Mouse (Mus musculus) hematopoietic stem cell, adult 5-6 weeks (primary cell): ENCODE results near the gene Cemip. TPM values are rescaled to one million over a fixed set of nuclear protein-coding genes. Genes with fewer than 3 reads are reported as not detected.
A peak's percentile ranks its signal among the peaks of the same experiment; 100 is the strongest.

ENCODE experiments used
- ATAC-seq, 2 experiments: fragments of 125-278 bp in 1 of 2; replicated peaks in 1 of 2; 2 replicates each; pipeline ENCODE4 v1.8.0; 2016 to 2017; ENCODE audit warnings: inconsistent platforms in 2 of 2, mild to moderate bottlenecking in 2 of 2, moderate number of reproducible peaks in 2 of 2, low read depth in 1 of 2, moderate TSS enrichment in 1 of 2; ENCODE audit not compliant: low FRiP score in 2 of 2, poor library complexity in 2 of 2, severe bottlenecking in 2 of 2, insufficient read depth in 1 of 2, low TSS enrichment in 1 of 2
- total RNA-seq: library from RNA; stranded (forward); fragments of 172-1452, 232-1000 nt; gene quantifications from 2 replicates; pipeline ENCODE4 v1.2.3, GENCODE M21; 2017

Gene Cemip
- total RNA-seq, 1 experiment from 2014 or later, result not detected

DNA sequence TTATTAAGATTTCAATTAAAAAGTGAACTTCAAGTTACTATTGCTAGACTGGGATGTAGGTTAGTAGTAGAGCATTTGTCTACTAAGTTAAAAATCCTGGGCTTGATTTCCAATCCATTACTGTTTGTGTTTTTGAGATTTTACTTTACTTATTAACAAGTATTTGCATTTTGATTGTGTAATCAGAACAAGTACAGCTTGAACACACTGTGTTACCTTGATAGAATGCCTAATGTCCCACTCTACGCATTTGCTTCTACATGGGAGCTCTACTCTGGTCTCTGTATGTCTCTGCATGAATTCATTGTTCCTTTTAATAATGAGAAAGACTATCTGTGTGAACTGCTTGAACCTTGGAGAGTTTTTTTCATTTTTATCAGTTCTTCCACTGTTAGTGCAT is 20.6 kb upstream of the Cemip start:
- no peak for ATAC-seq

DNA sequence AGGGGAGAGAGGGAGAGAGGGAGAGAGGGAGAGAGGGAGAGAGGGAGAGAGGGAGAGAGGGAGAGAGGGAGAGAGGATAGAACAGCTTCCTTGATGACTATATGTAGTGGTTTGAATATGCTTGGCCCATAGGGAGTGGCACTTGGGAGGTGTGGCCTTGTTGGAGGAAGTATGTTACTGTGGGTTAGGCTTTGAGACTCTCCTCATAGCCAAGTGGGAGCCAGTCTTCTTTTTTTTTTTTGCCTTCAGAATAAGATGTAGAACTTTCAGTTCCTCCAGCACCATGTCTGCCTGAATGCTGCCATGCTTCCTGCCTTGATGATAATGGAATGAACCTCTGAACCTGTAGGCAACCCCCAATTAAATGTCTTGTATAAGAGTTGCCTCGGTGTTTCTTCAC is 16.3 kb upstream of the Cemip start:
- 0 out of 4 replicates have a peak, but pooled peaks of 1 of the 2 experiments have one; percentile 46 for ATAC-seq

DNA sequence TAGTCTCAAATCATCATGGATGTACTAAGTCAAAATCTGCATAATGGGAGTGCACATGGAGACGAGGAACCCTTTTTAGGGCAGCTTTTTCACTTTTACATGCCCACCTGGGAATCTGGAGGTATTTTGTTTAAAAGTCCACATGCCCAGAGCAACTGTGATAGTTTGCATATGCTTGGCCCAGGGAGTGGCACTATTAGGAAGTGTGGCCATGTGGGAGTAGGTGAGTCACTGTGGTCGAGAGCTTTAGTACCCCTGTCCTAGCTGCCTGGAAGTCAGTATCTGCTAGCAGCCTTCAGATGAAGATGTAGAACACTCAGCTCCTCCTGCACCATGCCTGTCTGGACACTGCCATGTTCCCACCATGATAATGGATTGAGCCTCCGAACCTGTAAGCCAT is 14.4 kb upstream of the Cemip start:
- ATAC-seq, result no peak

DNA sequence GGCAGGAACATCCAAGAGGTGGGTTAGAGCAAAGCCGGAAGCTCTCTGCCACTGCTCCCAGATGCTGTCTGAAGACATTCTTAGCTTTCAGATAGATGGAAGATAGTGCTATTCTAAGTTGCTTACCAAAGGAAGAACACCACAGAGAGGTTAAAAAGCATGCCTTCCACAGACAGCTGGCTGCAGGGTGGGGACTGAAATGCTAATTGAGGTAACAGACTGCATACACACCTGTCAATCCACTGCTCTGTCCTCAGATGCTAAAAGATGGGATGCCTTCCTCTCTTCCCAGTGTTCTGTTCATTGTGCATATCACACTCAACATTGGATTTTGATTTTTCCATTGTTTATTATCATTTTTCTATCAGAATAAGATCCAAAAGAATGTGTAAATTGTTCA is 11.8 kb upstream of the Cemip start:
- no peak for ATAC-seq

DNA sequence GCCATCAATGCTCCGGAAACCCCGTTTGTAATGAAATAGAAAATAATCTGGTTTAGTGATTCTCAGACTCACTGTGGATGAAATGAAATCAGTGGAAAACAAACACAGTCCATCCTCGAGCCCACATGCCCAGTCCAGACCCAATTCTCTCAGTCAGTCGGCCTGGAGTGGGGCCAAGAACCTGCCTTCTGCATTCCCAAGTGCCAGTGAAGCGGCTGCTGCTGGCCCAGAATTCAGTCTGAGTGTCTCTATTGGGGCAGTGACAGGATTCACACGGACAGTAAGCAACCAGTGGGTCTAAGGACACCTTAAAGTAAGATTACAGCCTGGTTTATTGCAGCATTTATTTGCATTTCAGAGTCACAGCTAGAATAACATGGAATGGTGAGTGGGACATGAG is 10.2 kb upstream of the Cemip start:
- no peak for ATAC-seq

DNA sequence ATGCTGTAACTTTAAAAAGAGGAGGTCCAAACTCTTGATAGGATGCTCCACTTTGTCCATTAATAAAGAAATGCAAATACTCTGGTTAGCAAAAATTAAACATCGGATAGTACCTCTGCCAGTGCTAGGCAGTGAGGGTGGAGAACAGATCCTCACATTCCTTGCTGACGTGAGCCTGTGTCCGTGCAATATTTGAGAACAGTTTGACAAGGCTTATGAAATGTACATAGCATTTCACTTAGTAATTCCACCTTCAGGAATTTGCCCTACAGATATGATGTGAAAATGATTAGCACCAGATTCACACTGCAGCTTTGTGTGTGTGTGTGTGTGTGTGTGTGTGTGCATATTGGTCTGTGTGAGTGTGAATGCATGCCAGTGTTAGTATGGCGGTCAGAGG is 4.5 kb upstream of the Cemip start:
- ATAC-seq, result no peak

DNA sequence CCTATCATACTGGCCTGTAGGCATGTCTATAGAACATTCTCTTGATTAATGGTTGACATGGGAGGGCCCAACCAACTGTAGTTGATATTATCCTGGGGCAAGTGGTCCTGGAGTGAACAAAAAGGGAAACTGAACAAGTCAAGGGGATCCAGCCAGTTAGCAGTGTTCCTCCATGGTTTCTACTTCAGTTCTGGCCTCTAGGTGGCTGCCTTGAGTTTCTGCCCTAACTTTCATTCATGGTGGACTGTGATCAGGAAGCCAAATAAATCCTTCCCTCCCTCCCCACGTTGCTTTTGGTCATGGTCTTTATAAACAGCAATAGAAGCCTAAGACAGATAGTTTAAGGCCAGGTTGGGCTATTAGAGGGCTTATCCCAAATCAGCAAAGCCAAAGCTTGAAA is 3.5 kb upstream of the Cemip start:
- 0 out of 4 replicates have a peak, but pooled peaks of 1 of the 2 experiments have one; percentile 39 for ATAC-seq

DNA sequence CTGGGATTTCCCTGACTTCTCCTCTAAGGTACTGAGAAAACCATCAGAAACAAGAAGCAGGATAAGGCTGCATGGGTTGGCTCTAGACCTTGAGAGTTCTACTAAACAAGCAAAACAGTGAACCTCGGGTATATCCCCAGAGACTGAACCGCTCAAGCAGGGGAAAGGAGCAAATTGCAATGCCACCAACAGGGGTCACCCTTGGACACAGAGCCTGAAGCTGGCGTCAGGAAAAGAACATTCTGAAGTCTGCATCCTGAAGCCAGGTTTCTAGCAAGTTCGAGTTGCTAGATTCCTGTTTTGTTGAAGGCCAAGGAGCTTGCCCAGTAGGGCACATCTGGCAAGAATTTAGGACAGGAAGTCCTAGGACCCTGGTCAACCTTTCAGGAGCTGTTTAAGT is 2.7 kb upstream of the Cemip start:
- ATAC-seq, result peak; percentile 42 to 67; a peak in 3 of 4 replicates

DNA sequence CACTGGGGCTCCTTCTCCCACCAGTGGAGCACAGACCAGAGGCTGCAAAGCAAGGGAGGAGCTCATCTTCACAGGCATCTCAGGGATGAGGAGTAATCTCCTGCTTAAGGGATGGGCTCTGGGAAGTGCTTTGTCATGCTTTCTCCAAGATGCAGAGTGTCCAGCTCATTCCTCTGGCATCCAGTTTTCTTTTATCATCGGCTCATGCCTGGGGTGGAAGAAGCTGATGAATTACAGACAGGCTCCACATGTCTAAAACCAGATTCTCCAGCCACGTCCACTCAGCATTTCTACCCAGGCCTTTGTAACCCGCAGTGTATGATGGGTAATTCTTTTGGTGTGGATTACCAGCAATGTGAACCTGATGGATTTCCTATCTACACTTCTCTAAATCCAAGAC is 1.9 kb upstream of the Cemip start:
- no peak for ATAC-seq

DNA sequence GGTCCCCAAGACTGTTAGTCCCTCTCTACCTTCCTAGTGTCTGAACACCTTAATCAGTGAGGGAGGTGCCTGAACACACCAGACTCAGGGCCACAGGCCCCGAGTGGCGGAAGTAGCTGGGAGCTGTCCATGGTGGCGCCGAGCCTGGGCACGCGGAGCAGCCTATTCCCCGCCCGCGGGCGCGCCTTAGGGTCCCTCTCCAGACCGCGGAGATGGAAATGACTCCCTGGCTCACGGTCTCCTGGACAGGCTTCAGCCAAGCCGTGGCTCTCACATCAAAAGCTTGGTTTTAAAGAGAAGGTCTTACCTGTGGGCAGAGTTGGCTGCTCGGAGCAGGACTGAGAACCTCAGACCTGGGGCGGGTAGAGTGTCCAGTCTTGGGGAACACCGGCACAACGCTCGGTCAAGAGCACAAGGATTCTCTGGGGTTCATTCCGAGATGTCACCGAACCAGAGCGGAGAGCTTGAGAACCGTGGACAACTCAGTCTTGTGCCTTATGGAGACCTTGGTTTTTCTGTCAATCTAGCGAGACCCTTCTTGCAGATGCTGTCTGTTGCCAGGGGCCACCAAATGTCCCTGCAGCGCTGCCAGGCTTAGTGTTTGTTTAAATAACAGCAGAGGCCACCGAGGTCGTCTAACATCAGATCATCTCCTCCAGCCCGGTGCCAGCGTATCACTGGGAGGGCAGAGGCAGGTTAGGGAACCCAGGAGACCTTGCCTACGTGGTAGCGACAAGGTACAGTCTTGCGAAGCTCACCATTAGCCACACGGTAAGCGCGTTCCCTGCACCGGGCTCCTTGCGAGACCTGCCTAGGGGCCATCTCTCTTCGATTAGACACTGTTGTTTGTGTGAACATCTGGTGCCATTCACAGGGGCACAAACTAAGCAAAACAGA is 1.0 kb downstream of the Cemip start:
- peak; percentile 54 to 59 for ATAC-seq

DNA sequence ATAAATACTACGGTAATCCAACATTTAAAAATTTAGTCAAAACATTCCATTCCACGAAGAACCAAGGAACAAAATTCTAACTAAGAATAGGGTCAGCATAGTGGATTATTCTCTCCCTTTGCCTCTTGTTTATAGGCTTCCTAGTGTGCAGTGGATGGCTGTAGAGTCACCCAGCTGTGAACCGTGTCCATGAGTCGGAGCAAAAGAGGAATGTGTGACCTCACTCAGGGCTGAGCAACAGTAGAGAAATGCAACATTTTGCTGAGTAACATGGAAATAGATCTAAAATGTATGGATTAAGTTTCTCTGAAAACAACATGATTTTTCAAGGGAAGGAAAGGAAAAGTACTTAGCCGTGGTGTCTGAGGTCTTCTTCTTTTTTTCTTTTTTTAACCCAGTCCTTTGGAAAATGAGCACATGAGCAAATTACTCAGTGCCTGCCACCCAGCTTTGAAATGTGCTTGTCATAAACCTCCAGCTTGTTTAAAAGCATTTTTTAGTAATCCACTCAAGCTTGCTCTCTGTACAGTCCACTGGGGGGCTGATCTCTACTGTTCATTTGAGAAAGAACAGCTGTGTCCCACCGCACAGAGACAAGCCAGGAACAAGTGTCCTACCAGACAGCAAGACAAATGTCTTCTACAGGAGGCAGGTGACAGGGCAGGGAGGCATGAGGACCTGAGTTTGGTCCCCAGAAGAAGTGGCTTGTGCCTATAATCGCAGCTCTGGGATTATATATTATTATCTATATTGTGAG is 8.9 kb downstream of the Cemip start:
- ATAC-seq, result no peak

DNA sequence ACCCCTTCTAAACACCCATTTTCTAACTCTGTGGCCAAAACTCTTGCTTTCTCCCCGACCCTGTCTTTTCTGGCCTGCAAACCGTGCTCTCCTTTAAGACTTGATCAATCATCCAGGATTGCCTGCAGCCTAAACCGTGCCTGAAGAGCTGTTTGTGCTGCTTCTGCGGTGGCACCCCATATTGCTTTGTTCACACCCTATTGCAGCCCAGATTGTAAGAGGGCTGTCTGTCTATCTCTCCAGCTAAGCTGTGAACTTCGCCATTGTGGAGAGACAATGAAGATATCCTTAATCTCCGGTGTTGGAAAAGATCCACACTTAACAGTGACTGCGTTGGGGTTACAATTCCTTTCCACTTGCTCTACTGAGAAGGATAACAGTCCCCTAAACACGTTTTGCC is 12.0 kb downstream of the Cemip start:
- no peak for ATAC-seq

DNA sequence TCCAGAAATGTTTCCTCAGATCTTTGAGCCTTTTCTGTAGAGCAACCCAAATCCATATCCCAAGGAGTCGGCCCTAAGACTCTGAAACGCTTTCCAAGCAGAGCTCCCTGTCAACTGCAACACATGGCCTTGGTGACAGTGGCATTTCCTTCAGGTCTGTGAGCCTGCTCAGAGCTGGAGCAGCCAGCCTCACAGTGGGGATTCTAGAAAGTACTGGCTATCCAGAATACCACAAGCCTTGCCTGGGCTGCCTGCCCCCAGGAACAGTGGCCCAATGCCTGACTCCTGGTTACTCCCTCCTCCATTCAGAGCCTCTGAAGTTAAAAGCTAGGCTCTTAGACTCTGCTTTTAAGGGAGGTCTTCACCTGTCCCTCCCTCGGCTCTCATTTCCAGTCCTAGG is 12.4 kb downstream of the Cemip start:
- no peak for ATAC-seq

DNA sequence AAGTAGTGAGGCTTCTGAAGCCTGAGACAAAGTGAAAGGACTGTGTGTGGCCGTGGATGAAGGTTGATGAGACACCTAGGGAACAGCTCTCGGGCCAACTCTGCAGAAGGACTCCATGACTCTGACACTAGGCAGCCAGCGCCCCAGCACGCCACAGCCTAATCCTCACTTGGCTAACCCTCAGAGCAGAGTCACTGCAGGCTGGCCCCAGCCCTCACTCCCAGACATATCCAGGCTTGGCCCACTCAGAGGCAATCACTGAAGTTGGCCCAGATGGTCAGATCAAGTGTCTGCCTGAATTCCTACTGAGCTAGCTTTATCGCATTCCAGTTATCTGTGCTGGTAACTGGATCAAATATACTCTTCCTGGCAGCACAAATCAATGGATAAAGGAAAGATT is 17.4 kb downstream of the Cemip start:
- no peak for ATAC-seq

DNA sequence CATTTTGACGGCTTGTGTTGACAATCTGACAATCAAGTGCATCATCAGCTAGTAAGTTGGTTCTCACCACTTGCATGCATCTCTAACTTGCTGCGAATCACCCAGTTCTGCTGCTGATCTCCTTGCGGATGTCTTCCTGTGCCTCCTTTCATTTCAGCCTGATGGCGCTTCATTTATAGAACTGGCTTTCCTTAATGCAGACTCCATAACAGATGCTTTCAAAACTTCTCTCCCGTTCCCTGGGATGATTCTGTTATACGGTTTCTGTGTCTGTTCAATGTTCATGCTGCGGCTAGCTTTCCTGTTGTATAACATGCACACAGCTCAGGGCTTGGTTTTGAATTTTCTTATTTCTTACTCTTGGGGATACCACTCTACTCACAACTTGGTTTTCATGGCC is 26.5 kb downstream of the Cemip start:
- no peak for ATAC-seq

DNA sequence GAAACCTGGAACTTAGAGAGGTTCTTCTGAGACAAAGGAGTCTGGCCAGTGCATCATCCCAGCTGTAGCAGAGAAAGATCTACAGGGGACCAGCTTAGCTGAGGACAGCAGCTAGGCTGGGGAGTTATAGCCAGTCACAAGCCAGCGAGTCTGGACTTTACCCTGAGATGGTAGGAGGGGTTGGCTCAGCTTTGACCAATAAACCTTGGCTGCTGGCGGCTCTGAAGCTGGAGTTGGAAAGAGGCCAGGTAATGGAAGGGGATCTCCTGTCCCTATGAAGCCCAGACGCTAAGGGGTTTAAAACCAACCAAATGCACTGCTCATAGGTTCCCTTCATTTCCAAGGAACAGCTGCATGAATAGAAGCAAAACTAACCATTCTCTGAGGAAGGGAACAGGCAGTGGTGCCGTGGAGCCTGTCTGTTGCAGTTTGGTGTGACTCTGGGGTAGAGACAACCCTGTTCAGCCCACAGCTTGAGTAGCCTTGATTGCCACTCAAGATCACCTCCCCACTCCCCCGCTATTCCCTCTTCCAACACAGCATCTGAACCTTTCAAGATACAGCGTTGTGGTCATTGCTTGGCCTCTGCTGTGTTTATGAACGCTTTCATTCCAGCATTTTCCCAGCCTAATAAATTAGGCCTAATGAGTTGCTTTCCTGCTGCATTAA is 30.2 kb downstream of the Cemip start:
- ATAC-seq, result no peak

DNA sequence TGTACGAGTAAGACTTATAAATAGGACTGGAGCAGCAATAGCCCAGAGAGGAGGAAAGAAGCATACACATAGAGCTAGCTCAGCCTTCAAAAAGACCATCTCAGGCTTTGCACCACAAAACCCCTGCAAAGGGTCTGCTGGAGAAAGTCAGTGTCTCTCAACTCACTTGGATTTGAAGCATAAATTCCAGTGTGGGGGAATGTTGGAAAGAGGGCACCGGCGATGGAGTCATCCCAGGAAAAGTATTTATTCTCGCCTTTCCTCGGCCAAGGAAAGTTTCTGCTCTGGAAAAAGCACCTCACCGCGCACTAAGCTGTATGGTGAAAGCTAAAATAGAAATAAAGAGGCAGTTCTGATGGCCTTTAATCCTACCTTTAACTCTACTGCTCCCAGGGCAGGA is 32.4 kb downstream of the Cemip start:
- ATAC-seq, result no peak

DNA sequence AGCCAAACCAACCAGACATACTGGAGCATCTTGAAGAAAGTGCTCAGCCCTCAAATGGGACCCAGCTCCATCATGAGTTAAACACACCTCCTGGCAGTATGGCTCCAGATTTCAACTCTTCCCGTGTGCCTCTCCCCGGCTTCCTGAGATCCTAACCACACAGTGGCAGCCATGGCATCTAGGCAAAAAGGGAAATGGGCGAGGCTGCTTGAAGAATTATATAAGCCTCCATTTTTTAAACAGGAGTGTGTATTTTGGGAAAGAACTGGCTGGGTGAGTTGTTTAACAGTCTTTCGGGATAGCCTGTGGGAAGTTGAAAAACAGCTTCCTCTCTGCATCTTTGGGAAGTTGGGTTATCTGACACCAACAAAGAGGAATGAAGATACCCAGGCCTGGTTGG is 34.9 kb downstream of the Cemip start:
- no peak for ATAC-seq
